Mouse (Mus musculus): ENCODE results near the gene Lrpprc.

Lrpprc gene

GRCm38 (mm10) chr17:84786911-84787310 lies 3.7 kb downstream of the Lrpprc start:
- no peaks in the 10 kb centered on the region; the same call in 1 of the 2 replicates for H3K36me3 ChIP-seq (ENCODE audit: control insufficient read depth, insufficient read depth, low read length, poor library complexity, severe bottlenecking)
- DNase-seq (ENCODE audit: low read depth, low spot score): no peak
- no peaks in the 10 kb centered on the region for H3K27me3 ChIP-seq (ENCODE audit: control insufficient read depth, insufficient read depth, low read length, poor library complexity, severe bottlenecking)

- Histone ChIP-seq H3K27me3 (ENCODE audit: control insufficient read depth, insufficient read depth, low read length, poor library complexity, severe bottlenecking) (no peaks in the 10 kb centered on the region), H3K36me3 (ENCODE audit: control insufficient read depth, insufficient read depth, low read length, poor library complexity, severe bottlenecking) (no peaks in the 10 kb centered on the region; the same call in 1 of the 2 replicates)
- DNase-seq (ENCODE audit: low read depth, low spot score): no peak
Measured at GRCm38 (mm10) chr17:84785176-84785575, 5.4 kb downstream of the Lrpprc start.

GRCm38 (mm10) chr17:84783491-84783890 lies 7.1 kb downstream of the Lrpprc start:
- DNase-seq (ENCODE audit: low read depth, low spot score): no peak
- no peaks in the 10 kb centered on the region; the same call in 1 of the 2 replicates for H3K36me3 ChIP-seq (ENCODE audit: control insufficient read depth, insufficient read depth, low read length, poor library complexity, severe bottlenecking)

GRCm38 (mm10) chr17:84780321-84780720 lies 10.3 kb downstream of the Lrpprc start:
- Histone ChIP-seq H3K27me3 (ENCODE audit: control insufficient read depth, insufficient read depth, low read length, poor library complexity, severe bottlenecking) (no peaks in the 10 kb centered on the region), H3K36me3 (ENCODE audit: control insufficient read depth, insufficient read depth, low read length, poor library complexity, severe bottlenecking) (peaks cover 4% of the 10 kb centered on the region)
- DNase-seq (ENCODE audit: low read depth, low spot score): no peak

More at GRCm38 (mm10) chr17:84783491-84783890, 7.1 kb downstream of the Lrpprc start:
- H3K27me3 ChIP-seq (ENCODE audit: control insufficient read depth, insufficient read depth, low read length, poor library complexity, severe bottlenecking): no peaks in the 10 kb centered on the region

- H3K36me3 ChIP-seq (ENCODE audit: control insufficient read depth, insufficient read depth, low read length, poor library complexity, severe bottlenecking): peaks cover 6% of the 10 kb centered on the region
- H3K27me3 ChIP-seq (ENCODE audit: control insufficient read depth, insufficient read depth, low read length, poor library complexity, severe bottlenecking): no peaks in the 10 kb centered on the region
- DNase-seq (ENCODE audit: low read depth, low spot score): no peak
Measured at GRCm38 (mm10) chr17:84778477-84778978, 12.1 kb downstream of the Lrpprc start.

- no peaks in the 10 kb centered on the region for H3K27me3 ChIP-seq (ENCODE audit: control insufficient read depth, insufficient read depth, low read length, poor library complexity, severe bottlenecking)
- no peak for DNase-seq (ENCODE audit: low read depth, low spot score)
Measured at GRCm38 (mm10) chr17:84776362-84777000, 14.1 kb downstream of the Lrpprc start.

GRCm38 (mm10) chr17:84775291-84775690 lies 15.3 kb downstream of the Lrpprc start:
- no peak for DNase-seq (ENCODE audit: low read depth, low spot score)
- H3K27me3 ChIP-seq (ENCODE audit: control insufficient read depth, insufficient read depth, low read length, poor library complexity, severe bottlenecking): no peaks in the 10 kb centered on the region
- peaks cover 10% of the 10 kb centered on the region for H3K36me3 ChIP-seq (ENCODE audit: control insufficient read depth, insufficient read depth, low read length, poor library complexity, severe bottlenecking)

More at GRCm38 (mm10) chr17:84776362-84777000, 14.1 kb downstream of the Lrpprc start:
- peaks cover 6% of the 10 kb centered on the region for H3K36me3 ChIP-seq (ENCODE audit: control insufficient read depth, insufficient read depth, low read length, poor library complexity, severe bottlenecking)

- Histone ChIP-seq H3K27me3 (ENCODE audit: control insufficient read depth, insufficient read depth, low read length, poor library complexity, severe bottlenecking) (no peaks in the 10 kb centered on the region), H3K36me3 (ENCODE audit: control insufficient read depth, insufficient read depth, low read length, poor library complexity, severe bottlenecking) (peaks cover 15% of the 10 kb centered on the region)
- DNase-seq (ENCODE audit: low read depth, low spot score): no peak
Measured at GRCm38 (mm10) chr17:84771882-84772281, 18.7 kb downstream of the Lrpprc start.

GRCm38 (mm10) chr17:84758971-84759370 lies 31.6 kb downstream of the Lrpprc start:
- H3K36me3 ChIP-seq (ENCODE audit: control insufficient read depth, insufficient read depth, low read length, poor library complexity, severe bottlenecking): no peaks in the 10 kb centered on the region
- H3K27me3 ChIP-seq (ENCODE audit: control insufficient read depth, insufficient read depth, low read length, poor library complexity, severe bottlenecking): no peaks in the 10 kb centered on the region; the same call in 1 of the 2 replicates
- DNase-seq (ENCODE audit: low read depth, low spot score): no peak

GRCm38 (mm10) chr17:84758374-84758773 lies 32.2 kb downstream of the Lrpprc start:
- no peaks in the 10 kb centered on the region for H3K36me3 ChIP-seq (ENCODE audit: control insufficient read depth, insufficient read depth, low read length, poor library complexity, severe bottlenecking)
- no peaks in the 10 kb centered on the region; the same call in 1 of the 2 replicates for H3K27me3 ChIP-seq (ENCODE audit: control insufficient read depth, insufficient read depth, low read length, poor library complexity, severe bottlenecking)
- DNase-seq (ENCODE audit: low read depth, low spot score): peak; percentile 2

- H3K27me3 ChIP-seq (ENCODE audit: control insufficient read depth, insufficient read depth, low read length, poor library complexity, severe bottlenecking): no peaks in the 10 kb centered on the region; the same call in 1 of the 2 replicates
- 0 out of 2 replicates have a peak, but pooled peaks cover 2% of the 10 kb centered on the region for H3K36me3 ChIP-seq (ENCODE audit: control insufficient read depth, insufficient read depth, low read length, poor library complexity, severe bottlenecking)
- peak; percentile 33 for DNase-seq (ENCODE audit: low read depth, low spot score)
Measured at GRCm38 (mm10) chr17:84756090-84756489, 34.5 kb downstream of the Lrpprc start.

- Histone ChIP-seq H3K36me3 (ENCODE audit: control insufficient read depth, insufficient read depth, low read length, poor library complexity, severe bottlenecking) (peaks cover 6% of the 10 kb centered on the region; the same call in 1 of the 2 replicates), H3K27me3 (ENCODE audit: control insufficient read depth, insufficient read depth, low read length, poor library complexity, severe bottlenecking) (no peaks in the 10 kb centered on the region; the same call in 1 of the 2 replicates)
- DNase-seq (ENCODE audit: low read depth, low spot score): no peak
Measured at GRCm38 (mm10) chr17:84753489-84753888, 37.1 kb downstream of the Lrpprc start.

GRCm38 (mm10) chr17:84752286-84752685 lies 38.3 kb downstream of the Lrpprc start:
- Histone ChIP-seq H3K27me3 (ENCODE audit: control insufficient read depth, insufficient read depth, low read length, poor library complexity, severe bottlenecking) (no peaks in the 10 kb centered on the region; the same call in 1 of the 2 replicates), H3K36me3 (ENCODE audit: control insufficient read depth, insufficient read depth, low read length, poor library complexity, severe bottlenecking) (peaks cover 6% of the 10 kb centered on the region; the same call in 1 of the 2 replicates)
- DNase-seq (ENCODE audit: low read depth, low spot score): no peak

GRCm38 (mm10) chr17:84751630-84752191 lies 38.9 kb downstream of the Lrpprc start:
- no peak for DNase-seq (ENCODE audit: low read depth, low spot score)
- Histone ChIP-seq H3K27me3 (ENCODE audit: control insufficient read depth, insufficient read depth, low read length, poor library complexity, severe bottlenecking) (no peaks in the 10 kb centered on the region; the same call in 1 of the 2 replicates), H3K36me3 (ENCODE audit: control insufficient read depth, insufficient read depth, low read length, poor library complexity, severe bottlenecking) (peaks cover 6% of the 10 kb centered on the region; the same call in 1 of the 2 replicates)

GRCm38 (mm10) chr17:84750130-84750529 lies 40.5 kb downstream of the Lrpprc start:
- no peaks in the 10 kb centered on the region; the same call in 1 of the 2 replicates for H3K27me3 ChIP-seq (ENCODE audit: control insufficient read depth, insufficient read depth, low read length, poor library complexity, severe bottlenecking)
- H3K36me3 ChIP-seq (ENCODE audit: control insufficient read depth, insufficient read depth, low read length, poor library complexity, severe bottlenecking): peaks cover 10% of the 10 kb centered on the region; the same call in 1 of the 2 replicates
- no peak for DNase-seq (ENCODE audit: low read depth, low spot score)

All from splenic B cell, adult 2 months (primary cell).